Mouse (Mus musculus) lung, adult 2 months (tissue): ENCODE measurements at regions not wholly inside any gene's neighbourhood (a gene's known extent, or its start where the extent isn't known, plus 50 kb on each side); places are given as distances from the start of the nearest gene placed in this dataset.

Experiments
- DNase-seq: peaks from one replicate; pipeline ENCODE4 v3.0.0; 2022
- H3K4me1 ChIP-seq: fragments of 200-500 bp; 2 replicates; pipeline ENCODE4 v1.6.1; 2011; ENCODE audit warnings: low read length; ENCODE audit not compliant: control insufficient read depth, insufficient read depth
- H3K4me3 ChIP-seq: fragments of 200-500 bp; replicated peaks from 2 replicates; pipeline ENCODE3; 2011; ENCODE audit warnings: low read depth, mild to moderate bottlenecking, control low read depth, low read length; ENCODE audit errors: extremely low read depth
- CTCF ChIP-seq: fragments of 200-500 bp; IDR thresholded peaks from 2 replicates; pipeline ENCODE4 v1.5.1; 2011; ENCODE audit warnings: mild to moderate bottlenecking, low read length, control low read depth; ENCODE audit not compliant: insufficient read depth
- POLR2A ChIP-seq: fragments of 200-500 bp; IDR thresholded peaks from 2 replicates; pipeline ENCODE4 v1.6.1; 2011; ENCODE audit warnings: low read depth, mild to moderate bottlenecking, control low read depth, low read length, borderline replicate concordance; ENCODE audit errors: extremely low read depth
- WGBS: fragments of 180-500 bp; shearing (Covaris S2); methylation state at CpG from one replicate; pipeline ENCODE4 v1.1.7; 2018; 5-methylcytosine and 5-hydroxymethylcytosine counted together

GRCm38 (mm10) chr15:33780960-33781359 lies 576.7 kb downstream of the 9430069I07Rik start:
- TF ChIP-seq POLR2A (no peak), CTCF (no peak)
- DNase-seq, result no peak
- WGBS, result 79% methylated on average over 2 of the region's 2 CpGs

GRCm38 (mm10) chr15:33759496-33759895 lies 598.2 kb downstream of the 9430069I07Rik start:
- TF ChIP-seq CTCF (no peak), POLR2A (no peak)
- no peak for DNase-seq
- 32% methylated on average over 6 of the region's 6 CpGs for WGBS
- no peak overlapping the region for H3K4me3 ChIP-seq
- H3K4me1 ChIP-seq, result no peaks in the 10 kb centered on the region

More at GRCm38 (mm10) chr15:33780960-33781359, 576.7 kb downstream of the 9430069I07Rik start:
- Histone ChIP-seq H3K4me1 (no peaks in the 10 kb centered on the region), H3K4me3 (no peak overlapping the region)

GRCm38 (mm10) chr15:33758771-33759170 lies 598.9 kb downstream of the 9430069I07Rik start:
- TF ChIP-seq POLR2A (no peak), CTCF (no peak)
- WGBS, result 69% methylated on average over 1 of the region's 1 CpGs

More at GRCm38 (mm10) chr15:33758771-33759170, 598.9 kb downstream of the 9430069I07Rik start:
- no peak overlapping the region for H3K4me3 ChIP-seq
- no peaks in the 10 kb centered on the region for H3K4me1 ChIP-seq
- no peak for DNase-seq
